Mouse (Mus musculus): ENCODE measurements around the gene Gm45808. TPM values are rescaled to one million over a fixed set of nuclear protein-coding genes. Genes with fewer than 3 reads are reported as not detected.
A peak's percentile ranks its signal among the peaks of the same experiment; 100 is the strongest.

The Gm45808 gene
- not detected in 2 replicates for polyA plus RNA-seq (2012)

- no peak for TF ChIP-seq GATA1 (IDR thresholded peaks at IDR 0.05; ENCODE audit: low read length)
These were observed at the start of gene Gm45808 for GRCm38 (mm10) chr7:45486761-45487415. Gene Gm45808 (minus strand): TSS chr7:45486811.

- TF ChIP-seq GATA1 (IDR thresholded peaks at IDR 0.05; ENCODE audit: low read length) = no peak
These were observed 49.1 kb upstream of the Gm45808 start for GRCm38 (mm10) chr7:45535676-45536075.

- no peak for TF ChIP-seq GATA1 (IDR thresholded peaks at IDR 0.05; ENCODE audit: low read length)
These were observed 44.0 kb upstream of the Gm45808 start for GRCm38 (mm10) chr7:45530643-45531042.

GRCm38 (mm10) chr7:45529461-45529860, 42.9 kb upstream of the Gm45808 start:
- no peak for TF ChIP-seq GATA1 (IDR thresholded peaks at IDR 0.05; ENCODE audit: low read length)

- no peak for TF ChIP-seq GATA1 (IDR thresholded peaks at IDR 0.05; ENCODE audit: low read length)
These were observed 40.0 kb upstream of the Gm45808 start for GRCm38 (mm10) chr7:45526474-45527120.

- no peak for TF ChIP-seq GATA1 (IDR thresholded peaks at IDR 0.05; ENCODE audit: low read length)
These were observed 39.3 kb upstream of the Gm45808 start, which contains the start of the genes Ppp1r15a and Plekha4 for GRCm38 (mm10) chr7:45525809-45526473. Gene Ppp1r15a (minus strand): TSS chr7:45526268. Gene Plekha4 (plus strand): TSS chr7:45526330.

- TF ChIP-seq GATA1 (IDR thresholded peaks at IDR 0.05; ENCODE audit: low read length) = peak; percentile 97
These were observed 38.4 kb upstream of the Gm45808 start for GRCm38 (mm10) chr7:45524841-45525621.

- TF ChIP-seq GATA1 (IDR thresholded peaks at IDR 0.05; ENCODE audit: low read length) = no peak
These were observed 37.1 kb upstream of the Gm45808 start for GRCm38 (mm10) chr7:45523678-45524170.

GRCm38 (mm10) chr7:45522957-45523676, 36.5 kb upstream of the Gm45808 start:
- TF ChIP-seq GATA1 (IDR thresholded peaks at IDR 0.05; ENCODE audit: low read length) = no peak

GRCm38 (mm10) chr7:45522194-45522752, 35.7 kb upstream of the Gm45808 start:
- no peak for TF ChIP-seq GATA1 (IDR thresholded peaks at IDR 0.05; ENCODE audit: low read length)

GRCm38 (mm10) chr7:45521728-45522184, 35.1 kb upstream of the Gm45808 start:
- no peak for TF ChIP-seq GATA1 (IDR thresholded peaks at IDR 0.05; ENCODE audit: low read length)

- no peak for TF ChIP-seq GATA1 (IDR thresholded peaks at IDR 0.05; ENCODE audit: low read length)
These were observed 34.0 kb upstream of the Gm45808 start for GRCm38 (mm10) chr7:45520605-45521004.

GRCm38 (mm10) chr7:45519345-45520120, 32.9 kb upstream of the Gm45808 start:
- TF ChIP-seq GATA1 (IDR thresholded peaks at IDR 0.05; ENCODE audit: low read length) = no peak

- no peak for TF ChIP-seq GATA1 (IDR thresholded peaks at IDR 0.05; ENCODE audit: low read length)
These were observed 32.0 kb upstream of the Gm45808 start for GRCm38 (mm10) chr7:45518618-45519017.

Data from G1E-ER4 (cell line).